Mouse (Mus musculus) E14TG2a.4 (cell line): ENCODE measurements around the gene Gli3.

Experiments used
- CTCF ChIP-seq: conservative IDR thresholded peaks from 2 replicates; pipeline ENCODE4 v1.5.1; 2014; ENCODE audit warnings: low read length
- NANOG ChIP-seq: IDR thresholded peaks from 2 replicates; pipeline ENCODE4 v1.6.1; 2014; ENCODE audit warnings: borderline replicate concordance, low read length, mixed read lengths
- POU5F1 ChIP-seq: IDR thresholded peaks from 2 replicates; pipeline ENCODE4 v1.6.1; 2014; ENCODE audit warnings: low read length, borderline replicate concordance

- TF ChIP-seq CTCF, result no peak
- TF ChIP-seq NANOG, result no peak
- no peak for TF ChIP-seq POU5F1
Measured at GRCm38 (mm10) chr13:15602161-15602560, 139.1 kb downstream of the Gli3 start.
